Mouse (Mus musculus) heart, embryonic 13.5 days (tissue): ENCODE data around the gene Nlgn1. TPM values are rescaled to one million over a fixed set of nuclear protein-coding genes. Genes with fewer than 3 reads are reported as not detected.

ENCODE experiments used
- ATAC-seq: fragments of 200-750 bp; cut with Nextera tagmentation; 2 replicates; pipeline ENCODE4 v1.8.0; 2017; ENCODE audit warnings: moderate TSS enrichment; ENCODE audit not compliant: insufficient number of reproducible peaks, low FRiP score, low TSS enrichment; ENCODE audit errors: extremely low read depth
- H3K27ac ChIP-seq: fragments of 300-500 bp; sonication (generic); replicated peaks from 2 replicates; pipeline ENCODE4 v1.5.1; 2015; ENCODE audit warnings: moderate library complexity, mild to moderate bottlenecking, inconsistent platforms
- H3K27me3 ChIP-seq: fragments of 300-500 bp; sonication (generic); replicated peaks from 2 replicates; pipeline ENCODE4 v1.6.1; 2015; ENCODE audit warnings: mild to moderate bottlenecking, inconsistent platforms
- H3K36me3 ChIP-seq: fragments of 300-500 bp; sonication (generic); 2 replicates; pipeline ENCODE4 v1.6.1; 2015; ENCODE audit warnings: mild to moderate bottlenecking, inconsistent platforms
- H3K4me1 ChIP-seq: fragments of 300-500 bp; sonication (generic); 2 replicates; pipeline ENCODE4 v1.6.1; 2015; ENCODE audit warnings: inconsistent platforms
- H3K4me2 ChIP-seq: fragments of 300-500 bp; sonication (generic); 2 replicates; pipeline ENCODE4 v1.6.1; 2015; ENCODE audit warnings: inconsistent platforms, mild to moderate bottlenecking, moderate library complexity
- H3K4me3 ChIP-seq: fragments of 300-500 bp; sonication (generic); 2 replicates; pipeline ENCODE4 v1.5.1; 2015; ENCODE audit warnings: moderate library complexity, mild to moderate bottlenecking, inconsistent platforms
- H3K9ac ChIP-seq: fragments of 300-500 bp; sonication (generic); 2 replicates; pipeline ENCODE4 v1.6.1; 2015; ENCODE audit warnings: inconsistent platforms, mild to moderate bottlenecking, moderate library complexity
- H3K9me3 ChIP-seq: fragments of 300-500 bp; sonication (generic); 2 replicates; pipeline ENCODE4 v1.6.1; 2016; ENCODE audit warnings: inconsistent platforms
- WGBS: fragments of 180-500 bp; shearing (Covaris S2); methylation state at CpG from one replicate; pipeline ENCODE4 v1.1.7; 2015; ENCODE audit warnings: mixed read lengths; 5-methylcytosine and 5-hydroxymethylcytosine counted together
- polyA plus RNA-seq: library from polyadenylated mRNA; unstranded; fragments of >200 nt; fragmentation: Nextera tagmentation; extraction: Ambion mirVana; gene quantifications from 2 replicates; pipeline ENCODE4 v1.2.1, GENCODE M21; 2015

Nlgn1 gene
- polyA plus RNA-seq, 1 experiment from 2014 or later = 0.23 TPM

GRCm38 (mm10) chr3:25914365-25915065 lies 417.7 kb downstream of the Nlgn1 start:
- no peak for ATAC-seq
- Histone ChIP-seq H3K4me1 (no peaks in the 10 kb centered on the region), H3K27ac (no peak overlapping the region), H3K4me3 (no peak overlapping the region), H3K27me3 (no peaks in the 10 kb centered on the region), H3K4me2 (no peak overlapping the region), H3K9me3 (no peaks in the 10 kb centered on the region), H3K9ac (no peak overlapping the region), H3K36me3 (no peaks in the 10 kb centered on the region)
- WGBS = 71% methylated on average over 2 of the region's 2 CpGs

- Histone ChIP-seq H3K9ac (no peak overlapping the region), H3K27ac (no peak overlapping the region), H3K27me3 (no peaks in the 10 kb centered on the region), H3K4me1 (no peaks in the 10 kb centered on the region), H3K4me2 (no peak overlapping the region), H3K9me3 (0 out of 2 replicates have a peak, but pooled peaks cover 4% of the 10 kb centered on the region), H3K4me3 (no peak overlapping the region), H3K36me3 (no peaks in the 10 kb centered on the region)
- 77% methylated on average over 11 of the region's 11 CpGs for WGBS
- ATAC-seq = no peak
These were observed 429.0 kb downstream of the Nlgn1 start for GRCm38 (mm10) chr3:25903140-25903809.

GRCm38 (mm10) chr3:25897456-25897855 lies 434.8 kb downstream of the Nlgn1 start:
- no peak overlapping the region for H3K4me2 ChIP-seq
- no peaks in the 10 kb centered on the region for H3K4me1 ChIP-seq
- H3K36me3 ChIP-seq = no peaks in the 10 kb centered on the region
- no peak overlapping the region for H3K4me3 ChIP-seq
- no peaks in the 10 kb centered on the region for H3K27me3 ChIP-seq
- H3K27ac ChIP-seq = no peak overlapping the region
- no peak for ATAC-seq
- H3K9me3 ChIP-seq = 0 out of 2 replicates have a peak, but pooled peaks cover 4% of the 10 kb centered on the region
- no peak overlapping the region for H3K9ac ChIP-seq

GRCm38 (mm10) chr3:25884797-25885196 lies 447.5 kb downstream of the Nlgn1 start:
- ATAC-seq = no peak
- WGBS = 59% methylated on average over 2 of the region's 2 CpGs
- no peak overlapping the region for H3K4me3 ChIP-seq
- H3K9ac ChIP-seq = no peak overlapping the region
- H3K4me1 ChIP-seq = no peaks in the 10 kb centered on the region
- no peaks in the 10 kb centered on the region for H3K27me3 ChIP-seq
- H3K9me3 ChIP-seq = no peaks in the 10 kb centered on the region
- no peaks in the 10 kb centered on the region for H3K36me3 ChIP-seq
- no peak overlapping the region for H3K4me2 ChIP-seq
- no peak overlapping the region for H3K27ac ChIP-seq

GRCm38 (mm10) chr3:25869161-25869560 lies 463.1 kb downstream of the Nlgn1 start:
- Histone ChIP-seq H3K4me3 (no peak overlapping the region), H3K36me3 (no peaks in the 10 kb centered on the region), H3K9me3 (no peaks in the 10 kb centered on the region), H3K27me3 (no peaks in the 10 kb centered on the region), H3K27ac (no peak overlapping the region), H3K4me2 (no peak overlapping the region), H3K9ac (no peak overlapping the region), H3K4me1 (no peaks in the 10 kb centered on the region)
- no peak for ATAC-seq

- no peaks in the 10 kb centered on the region for H3K36me3 ChIP-seq
- ATAC-seq = no peak
- H3K4me1 ChIP-seq = no peaks in the 10 kb centered on the region
- no peaks in the 10 kb centered on the region for H3K9me3 ChIP-seq
- H3K27me3 ChIP-seq = no peaks in the 10 kb centered on the region
- H3K4me3 ChIP-seq = no peak overlapping the region
- no peak overlapping the region for H3K4me2 ChIP-seq
- H3K27ac ChIP-seq = no peak overlapping the region
- H3K9ac ChIP-seq = no peak overlapping the region
These were observed 473.9 kb downstream of the Nlgn1 start for GRCm38 (mm10) chr3:25858384-25858783.

GRCm38 (mm10) chr3:25844686-25845462 lies 487.4 kb downstream of the Nlgn1 start:
- no peaks in the 10 kb centered on the region for H3K27me3 ChIP-seq
- 77% methylated on average over 7 of the region's 7 CpGs for WGBS
- no peak overlapping the region for H3K9ac ChIP-seq
- H3K27ac ChIP-seq = no peak overlapping the region
- H3K36me3 ChIP-seq = no peaks in the 10 kb centered on the region
- H3K4me2 ChIP-seq = no peak overlapping the region
- ATAC-seq = no peak
- no peaks in the 10 kb centered on the region for H3K4me1 ChIP-seq
- no peaks in the 10 kb centered on the region for H3K9me3 ChIP-seq
- H3K4me3 ChIP-seq = no peak overlapping the region

- no peaks in the 10 kb centered on the region for H3K36me3 ChIP-seq
- no peaks in the 10 kb centered on the region for H3K4me1 ChIP-seq
- 62% methylated on average over 2 of the region's 2 CpGs for WGBS
- no peak for ATAC-seq
- no peaks in the 10 kb centered on the region for H3K9me3 ChIP-seq
- H3K27ac ChIP-seq = no peak overlapping the region
- H3K4me3 ChIP-seq = no peak overlapping the region
- no peak overlapping the region for H3K4me2 ChIP-seq
- H3K9ac ChIP-seq = no peak overlapping the region
- no peaks in the 10 kb centered on the region for H3K27me3 ChIP-seq
These were observed 502.0 kb downstream of the Nlgn1 start for GRCm38 (mm10) chr3:25830237-25830636.

- Histone ChIP-seq H3K9ac (no peak overlapping the region), H3K36me3 (no peaks in the 10 kb centered on the region), H3K4me2 (no peak overlapping the region), H3K27me3 (no peaks in the 10 kb centered on the region), H3K4me3 (no peak overlapping the region), H3K4me1 (no peaks in the 10 kb centered on the region), H3K27ac (no peak overlapping the region), H3K9me3 (no peaks in the 10 kb centered on the region)
- WGBS = 82% methylated on average over 3 of the region's 3 CpGs
- ATAC-seq = no peak
These were observed 518.9 kb downstream of the Nlgn1 start for GRCm38 (mm10) chr3:25813368-25813767.

- no peak overlapping the region for H3K27ac ChIP-seq
- H3K36me3 ChIP-seq = no peaks in the 10 kb centered on the region
- H3K9me3 ChIP-seq = no peaks in the 10 kb centered on the region
- no peaks in the 10 kb centered on the region for H3K27me3 ChIP-seq
- ATAC-seq = no peak
- no peaks in the 10 kb centered on the region for H3K4me1 ChIP-seq
- no peak overlapping the region for H3K9ac ChIP-seq
- no peak overlapping the region for H3K4me2 ChIP-seq
- 42% methylated on average over 3 of the region's 3 CpGs for WGBS
- no peak overlapping the region for H3K4me3 ChIP-seq
These were observed 524.7 kb downstream of the Nlgn1 start for GRCm38 (mm10) chr3:25807559-25807958.

GRCm38 (mm10) chr3:25781651-25782050 lies 550.6 kb downstream of the Nlgn1 start:
- no peaks in the 10 kb centered on the region for H3K36me3 ChIP-seq
- H3K27ac ChIP-seq = no peak overlapping the region
- 81% methylated on average over 2 of the region's 2 CpGs for WGBS
- no peak for ATAC-seq
- H3K4me2 ChIP-seq = no peak overlapping the region
- no peaks in the 10 kb centered on the region for H3K27me3 ChIP-seq
- no peak overlapping the region for H3K4me3 ChIP-seq
- H3K4me1 ChIP-seq = no peaks in the 10 kb centered on the region
- no peaks in the 10 kb centered on the region for H3K9me3 ChIP-seq
- no peak overlapping the region for H3K9ac ChIP-seq
